Mouse (Mus musculus): Measurements from ENCODE around the gene Abhd15.
A peak's percentile ranks its signal among the peaks of the same experiment; 100 is the strongest.

Abhd15 gene

GRCm38 (mm10) chr11:77493512-77494343, 21.2 kb upstream of the Abhd15 start, which contains the start of gene Git1:
Gene Git1, plus strand, starts transcription at chr11:77493562.
- DNase-seq (ENCODE audit: low read depth, low spot score): no peak

GRCm38 (mm10) chr11:77494344-77494676, 20.6 kb upstream of the Abhd15 start:
- DNase-seq (ENCODE audit: low read depth, low spot score): no peak

GRCm38 (mm10) chr11:77494782-77495181, 20.1 kb upstream of the Abhd15 start:
- no peak for DNase-seq (ENCODE audit: low read depth, low spot score)

- DNase-seq (ENCODE audit: low read depth, low spot score): no peak
These were observed 19.4 kb upstream of the Abhd15 start for GRCm38 (mm10) chr11:77495507-77495906.

- DNase-seq (ENCODE audit: low read depth, low spot score): no peak
These were observed 17.6 kb upstream of the Abhd15 start for GRCm38 (mm10) chr11:77497341-77497756.

- DNase-seq (ENCODE audit: low read depth, low spot score): no peak
These were observed 17.1 kb upstream of the Abhd15 start for GRCm38 (mm10) chr11:77497851-77498250.

- no peak for DNase-seq (ENCODE audit: low read depth, low spot score)
These were observed 16.4 kb upstream of the Abhd15 start for GRCm38 (mm10) chr11:77498261-77499139.

GRCm38 (mm10) chr11:77499354-77499753, 15.6 kb upstream of the Abhd15 start:
- no peak for DNase-seq (ENCODE audit: low read depth, low spot score)

- no peak for DNase-seq (ENCODE audit: low read depth, low spot score)
These were observed 14.3 kb upstream of the Abhd15 start for GRCm38 (mm10) chr11:77500361-77501325.

GRCm38 (mm10) chr11:77501392-77501791, 13.5 kb upstream of the Abhd15 start:
- DNase-seq (ENCODE audit: low read depth, low spot score): peak; percentile 85

GRCm38 (mm10) chr11:77501971-77502370, 12.9 kb upstream of the Abhd15 start:
- no peak for DNase-seq (ENCODE audit: low read depth, low spot score)

GRCm38 (mm10) chr11:77502481-77502880, 12.4 kb upstream of the Abhd15 start:
- DNase-seq (ENCODE audit: low read depth, low spot score): no peak

- DNase-seq (ENCODE audit: low read depth, low spot score): no peak
These were observed 11.4 kb upstream of the Abhd15 start for GRCm38 (mm10) chr11:77503511-77503910.

- no peak for DNase-seq (ENCODE audit: low read depth, low spot score)
These were observed 10.5 kb upstream of the Abhd15 start for GRCm38 (mm10) chr11:77504377-77504776.

- DNase-seq (ENCODE audit: low read depth, low spot score): no peak
These were observed 9.5 kb upstream of the Abhd15 start for GRCm38 (mm10) chr11:77505291-77505980.

- no peak for DNase-seq (ENCODE audit: low read depth, low spot score)
These were observed 8.6 kb upstream of the Abhd15 start for GRCm38 (mm10) chr11:77506273-77506672.

GRCm38 (mm10) chr11:77506941-77507340, 8.0 kb upstream of the Abhd15 start:
- no peak for DNase-seq (ENCODE audit: low read depth, low spot score)

- DNase-seq (ENCODE audit: low read depth, low spot score): no peak
These were observed 7.5 kb upstream of the Abhd15 start for GRCm38 (mm10) chr11:77507426-77507825.

- DNase-seq (ENCODE audit: low read depth, low spot score): peak; percentile 73
These were observed 6.6 kb upstream of the Abhd15 start for GRCm38 (mm10) chr11:77508068-77509021.

- no peak for DNase-seq (ENCODE audit: low read depth, low spot score)
These were observed 3.6 kb upstream of the Abhd15 start for GRCm38 (mm10) chr11:77511336-77511735.
